Mouse (Mus musculus): ENCODE data around the gene Gpr179. TPM values are rescaled to one million over a fixed set of nuclear protein-coding genes. Genes with fewer than 3 reads are reported as not detected.

Gpr179 gene
- polyA plus RNA-seq (2012; rRNA removed): 0.03 TPM in 2 replicates

- H3K4me3 ChIP-seq (ENCODE audit: low read depth, low read length): no peak within 1 kb of the TSS
- H3K36me3 ChIP-seq (ENCODE audit: control insufficient read depth, insufficient read depth, low read length): no peaks in the 10 kb centered on the region
- no peaks in the 10 kb centered on the region for H3K27me3 ChIP-seq (ENCODE audit: control insufficient read depth, insufficient read depth, low read length)
- TF ChIP-seq CTCF (IDR thresholded peaks at IDR 0.05; ENCODE audit: extremely low read depth, insufficient read length, insufficient replicate concordance, low read depth, low read length) (no peak), POLR2A (IDR thresholded peaks at IDR 0.05; ENCODE audit: low read depth, low read length) (no peak)
- H3K4me1 ChIP-seq (ENCODE audit: control insufficient read depth, insufficient read depth, insufficient read length, low read length): 0 out of 2 replicates have a peak, but pooled peaks cover 1% of the 10 kb centered on the region
- H3K27ac ChIP-seq (ENCODE audit: insufficient read depth, low read depth, low read length): no peak within 1 kb of the TSS
- WGBS: 93% methylated on average over 3 of the region's 3 CpGs
Measured at GRCm38 (mm10) chr11:97352027-97352684, at the start of gene Gpr179. Gene Gpr179 (minus strand): TSS chr11:97352077.

- Histone ChIP-seq H3K4me1 (ENCODE audit: control insufficient read depth, insufficient read depth, insufficient read length, low read length) (peaks cover 13% of the 10 kb centered on the region), H3K27me3 (ENCODE audit: control insufficient read depth, insufficient read depth, low read length) (peaks cover 14% of the 10 kb centered on the region; the same call in 1 of the 2 replicates), H3K36me3 (ENCODE audit: control insufficient read depth, insufficient read depth, low read length) (no peaks in the 10 kb centered on the region), H3K4me3 (ENCODE audit: low read depth, low read length) (no peak overlapping the region), H3K27ac (ENCODE audit: insufficient read depth, low read depth, low read length) (no peak overlapping the region)
- TF ChIP-seq CTCF (IDR thresholded peaks at IDR 0.05; ENCODE audit: extremely low read depth, insufficient read length, insufficient replicate concordance, low read depth, low read length): no peak
- no peak for TF ChIP-seq POLR2A (IDR thresholded peaks at IDR 0.05; ENCODE audit: low read depth, low read length)
- WGBS: 15% methylated on average over 6 of the region's 6 CpGs
Measured at GRCm38 (mm10) chr11:97401082-97401481, 49.2 kb upstream of the Gpr179 start.

- peak; percentile 94 for TF ChIP-seq CTCF (IDR thresholded peaks at IDR 0.05; ENCODE audit: extremely low read depth, insufficient read length, insufficient replicate concordance, low read depth, low read length)
- TF ChIP-seq POLR2A (IDR thresholded peaks at IDR 0.05; ENCODE audit: low read depth, low read length): no peak
- WGBS: 3% methylated on average over 23 of the region's 23 CpGs
- Histone ChIP-seq H3K4me1 (ENCODE audit: control insufficient read depth, insufficient read depth, insufficient read length, low read length) (peaks cover 9% of the 10 kb centered on the region), H3K36me3 (ENCODE audit: control insufficient read depth, insufficient read depth, low read length) (0 out of 2 replicates have a peak, but pooled peaks cover 1% of the 10 kb centered on the region), H3K27me3 (ENCODE audit: control insufficient read depth, insufficient read depth, low read length) (peaks cover 9% of the 10 kb centered on the region; the same call in 1 of the 2 replicates), H3K27ac (ENCODE audit: insufficient read depth, low read depth, low read length) (no peak overlapping the region), H3K4me3 (ENCODE audit: low read depth, low read length) (peak overlapping the region; percentile 50)
Measured at GRCm38 (mm10) chr11:97399958-97400710, 48.3 kb upstream of the Gpr179 start.

GRCm38 (mm10) chr11:97398506-97398905, 46.6 kb upstream of the Gpr179 start:
- peaks cover 8% of the 10 kb centered on the region for H3K36me3 ChIP-seq (ENCODE audit: control insufficient read depth, insufficient read depth, low read length)
- no peak overlapping the region for H3K4me3 ChIP-seq (ENCODE audit: low read depth, low read length)
- TF ChIP-seq POLR2A (IDR thresholded peaks at IDR 0.05; ENCODE audit: low read depth, low read length) (no peak), CTCF (IDR thresholded peaks at IDR 0.05; ENCODE audit: extremely low read depth, insufficient read length, insufficient replicate concordance, low read depth, low read length) (no peak)
- 81% methylated on average over 2 of the region's 2 CpGs for WGBS
- no peak overlapping the region for H3K27ac ChIP-seq (ENCODE audit: insufficient read depth, low read depth, low read length)
- no peaks in the 10 kb centered on the region; the same call in 1 of the 2 replicates for H3K4me1 ChIP-seq (ENCODE audit: control insufficient read depth, insufficient read depth, insufficient read length, low read length)
- H3K27me3 ChIP-seq (ENCODE audit: control insufficient read depth, insufficient read depth, low read length): no peaks in the 10 kb centered on the region

- no peak overlapping the region for H3K27ac ChIP-seq (ENCODE audit: insufficient read depth, low read depth, low read length)
- no peak overlapping the region for H3K4me3 ChIP-seq (ENCODE audit: low read depth, low read length)
- H3K4me1 ChIP-seq (ENCODE audit: control insufficient read depth, insufficient read depth, insufficient read length, low read length): no peaks in the 10 kb centered on the region
- peaks cover 33% of the 10 kb centered on the region for H3K36me3 ChIP-seq (ENCODE audit: control insufficient read depth, insufficient read depth, low read length)
- WGBS: 77% methylated on average over 11 of the region's 11 CpGs
- no peaks in the 10 kb centered on the region for H3K27me3 ChIP-seq (ENCODE audit: control insufficient read depth, insufficient read depth, low read length)
- TF ChIP-seq CTCF (IDR thresholded peaks at IDR 0.05; ENCODE audit: extremely low read depth, insufficient read length, insufficient replicate concordance, low read depth, low read length) (no peak), POLR2A (IDR thresholded peaks at IDR 0.05; ENCODE audit: low read depth, low read length) (no peak)
Measured at GRCm38 (mm10) chr11:97394146-97394545, 42.3 kb upstream of the Gpr179 start.

- WGBS: 86% methylated on average over 11 of the region's 11 CpGs
Measured at GRCm38 (mm10) chr11:97393658-97394057, 41.8 kb upstream of the Gpr179 start.

DNA sequence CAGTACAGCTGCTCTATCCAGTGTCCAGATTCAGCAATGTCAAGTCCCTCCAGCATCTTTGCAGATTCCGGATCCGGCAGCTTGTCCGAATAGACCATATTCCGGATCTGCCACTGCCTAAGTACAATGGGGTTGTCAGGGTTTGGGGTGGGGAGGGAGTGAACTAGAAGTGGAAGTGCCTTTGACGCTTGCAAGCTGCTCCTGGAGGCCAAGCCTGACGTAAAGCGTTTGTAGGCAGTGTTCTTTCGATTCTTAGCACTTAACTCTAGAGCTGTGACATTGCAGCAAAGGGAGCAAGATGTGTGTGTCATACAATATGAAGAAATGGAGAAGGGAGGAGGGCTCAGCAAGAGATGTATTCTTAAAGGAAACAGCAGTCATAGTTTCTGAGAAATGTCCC, 37.2 kb upstream of the Gpr179 start:
- TF ChIP-seq POLR2A (IDR thresholded peaks at IDR 0.05; ENCODE audit: low read depth, low read length): no peak
- no peak for TF ChIP-seq CTCF (IDR thresholded peaks at IDR 0.05; ENCODE audit: extremely low read depth, insufficient read length, insufficient replicate concordance, low read depth, low read length)
- peaks cover 49% of the 10 kb centered on the region for H3K36me3 ChIP-seq (ENCODE audit: control insufficient read depth, insufficient read depth, low read length)
- H3K4me3 ChIP-seq (ENCODE audit: low read depth, low read length): no peak overlapping the region
- no peaks in the 10 kb centered on the region for H3K4me1 ChIP-seq (ENCODE audit: control insufficient read depth, insufficient read depth, insufficient read length, low read length)
- H3K27ac ChIP-seq (ENCODE audit: insufficient read depth, low read depth, low read length): no peak overlapping the region
- H3K27me3 ChIP-seq (ENCODE audit: control insufficient read depth, insufficient read depth, low read length): no peaks in the 10 kb centered on the region
- 94% methylated on average over 8 of the region's 8 CpGs for WGBS

More at GRCm38 (mm10) chr11:97393658-97394057, 41.8 kb upstream of the Gpr179 start:
- Histone ChIP-seq H3K36me3 (ENCODE audit: control insufficient read depth, insufficient read depth, low read length) (peaks cover 37% of the 10 kb centered on the region), H3K4me3 (ENCODE audit: low read depth, low read length) (no peak overlapping the region), H3K4me1 (ENCODE audit: control insufficient read depth, insufficient read depth, insufficient read length, low read length) (no peaks in the 10 kb centered on the region), H3K27me3 (ENCODE audit: control insufficient read depth, insufficient read depth, low read length) (no peaks in the 10 kb centered on the region), H3K27ac (ENCODE audit: insufficient read depth, low read depth, low read length) (no peak overlapping the region)
- TF ChIP-seq CTCF (IDR thresholded peaks at IDR 0.05; ENCODE audit: extremely low read depth, insufficient read length, insufficient replicate concordance, low read depth, low read length) (no peak), POLR2A (IDR thresholded peaks at IDR 0.05; ENCODE audit: low read depth, low read length) (no peak)

All from small intestine, adult 2 months (tissue).